Mouse (Mus musculus): ENCODE measurements around the gene Rnase1. TPM values are rescaled to one million over a fixed set of nuclear protein-coding genes. Genes with fewer than 3 reads are reported as not detected.

Rnase1 gene
- polyA plus RNA-seq, 2 experiments: not detected

DNA sequence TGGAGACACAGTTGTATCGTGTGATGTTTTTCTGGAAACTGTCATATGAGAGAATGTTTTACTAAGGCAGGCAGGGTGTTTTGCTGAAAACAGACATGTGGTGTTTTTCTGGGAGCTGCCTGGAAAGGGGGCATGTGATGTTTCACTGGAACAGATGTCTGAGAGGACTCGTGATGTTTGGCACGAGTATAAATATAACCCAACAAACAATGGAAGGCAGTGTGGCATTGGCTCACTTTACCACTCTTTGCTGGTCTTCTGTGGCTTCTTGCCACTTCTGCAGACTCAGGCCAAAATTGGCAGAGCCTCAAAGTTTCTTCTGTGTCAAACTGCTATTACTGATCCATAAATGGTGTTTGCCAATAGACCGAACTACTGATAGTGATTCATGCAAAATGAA, 3.3 kb downstream of the Rnase1 start:
- TF ChIP-seq EP300 (IDR thresholded peaks at IDR 0.05; ENCODE audit: low read depth) (no peak), CTCF (IDR thresholded peaks at IDR 0.05; ENCODE audit: low read depth) (no peak)
- no peaks in the 10 kb centered on the region for H3K36me3 ChIP-seq (replicated peaks; ENCODE audit: control insufficient read depth, insufficient read depth, low read depth)
- ATAC-seq (ENCODE audit: insufficient read depth) (no peak), DNase-seq (ENCODE audit: low read depth in 3 of 3, low spot score in 3 of 3) (no peak)
- H3K9ac ChIP-seq (replicated peaks): peak overlapping the region; percentile 56
- no peaks in the 10 kb centered on the region for H3K9me3 ChIP-seq (ENCODE audit: control insufficient read depth, low read length)
- H3K4me3 ChIP-seq (ENCODE audit: insufficient read depth in 1 of 2, low read depth in 2 of 2, low read length in 2 of 2): no peak overlapping the region
- H3K27me3 ChIP-seq (ENCODE audit: control insufficient read depth, insufficient read depth, low read length): no peaks in the 10 kb centered on the region
- WGBS (ENCODE audit: insufficient replicate concordance): 51% methylated on average over 4 of the region's 4 CpGs
- H3K4me2 ChIP-seq (ENCODE audit: low read depth): peak overlapping the region; percentile 62
- peak overlapping the region; percentile 97 for H3K27ac ChIP-seq
- H3K4me1 ChIP-seq (replicated peaks; ENCODE audit: control insufficient read depth in 2 of 2, insufficient read depth in 2 of 2, low read length in 1 of 2): peaks cover 63 to 67% of the 10 kb centered on the region in 2 experiments

DNA sequence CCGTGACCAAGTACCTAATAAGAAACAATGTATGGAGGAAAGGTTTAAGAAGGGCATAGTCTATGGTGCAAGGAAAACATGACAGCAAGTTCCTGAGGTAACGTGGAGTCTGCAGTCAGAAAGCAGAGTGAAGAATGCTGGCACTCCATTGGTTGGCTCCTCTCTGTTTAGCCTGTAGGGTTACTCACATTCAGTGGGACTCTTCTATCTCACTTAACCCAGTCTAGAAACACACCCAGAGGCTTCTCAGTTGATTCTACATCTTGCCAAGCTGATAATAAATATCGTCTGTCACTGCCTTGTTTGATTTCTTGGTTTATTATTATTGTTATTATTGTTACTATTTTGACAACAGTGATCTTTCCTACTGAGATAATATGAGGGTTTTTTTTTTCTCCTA, 4.0 kb downstream of the Rnase1 start:
- 40% methylated on average over 3 of the region's 3 CpGs for WGBS (ENCODE audit: insufficient replicate concordance)
- H3K9ac ChIP-seq (replicated peaks): no peak overlapping the region
- peak overlapping the region; percentile 77 for H3K27ac ChIP-seq
- H3K36me3 ChIP-seq (replicated peaks; ENCODE audit: control insufficient read depth, insufficient read depth, low read depth): no peaks in the 10 kb centered on the region
- DNase-seq (ENCODE audit: low read depth in 3 of 3, low spot score in 3 of 3): peak in 2 of 3 experiments; percentile 69 to 76
- H3K9me3 ChIP-seq (ENCODE audit: control insufficient read depth, low read length): no peaks in the 10 kb centered on the region
- no peaks in the 10 kb centered on the region for H3K27me3 ChIP-seq (ENCODE audit: control insufficient read depth, insufficient read depth, low read length)
- peak; percentile 88 for ATAC-seq (ENCODE audit: insufficient read depth)
- peaks cover 56 to 62% of the 10 kb centered on the region in 2 experiments for H3K4me1 ChIP-seq (replicated peaks; ENCODE audit: control insufficient read depth in 2 of 2, insufficient read depth in 2 of 2, low read length in 1 of 2)
- H3K4me3 ChIP-seq (ENCODE audit: insufficient read depth in 1 of 2, low read depth in 2 of 2, low read length in 2 of 2): no peak overlapping the region
- H3K4me2 ChIP-seq (ENCODE audit: low read depth): peak overlapping the region; percentile 0; the same call in 1 of the 2 replicates
- peak; percentile 78 for TF ChIP-seq EP300 (IDR thresholded peaks at IDR 0.05; ENCODE audit: low read depth)
- no peak for TF ChIP-seq CTCF (IDR thresholded peaks at IDR 0.05; ENCODE audit: low read depth)

DNA sequence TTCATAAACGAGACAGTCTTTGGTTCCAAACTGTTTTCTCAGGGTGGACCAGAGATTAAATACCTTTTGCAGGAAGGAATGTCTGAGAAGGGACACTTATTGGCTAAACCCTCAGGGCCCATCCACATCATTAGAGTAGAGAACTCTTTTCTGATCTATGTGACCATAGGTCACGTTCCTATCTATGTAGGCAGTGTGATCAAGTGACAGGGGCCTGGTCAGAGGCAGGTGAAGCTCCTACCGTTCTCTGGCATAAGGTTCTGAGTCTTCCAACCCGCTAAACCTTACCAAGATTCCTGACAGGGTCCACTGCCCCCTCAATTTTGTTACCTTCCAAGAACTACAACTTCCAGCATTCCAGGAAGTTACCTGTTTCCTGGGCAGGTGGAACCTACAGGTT, 4.5 kb downstream of the Rnase1 start:
- Histone ChIP-seq H3K4me2 (ENCODE audit: low read depth) (peak overlapping the region; percentile 0; the same call in 1 of the 2 replicates), H3K27ac (peak overlapping the region; percentile 77), H3K9ac (replicated peaks) (no peak overlapping the region), H3K4me1 (replicated peaks; ENCODE audit: control insufficient read depth in 2 of 2, insufficient read depth in 2 of 2, low read length in 1 of 2) (peaks cover 53 to 61% of the 10 kb centered on the region in 2 experiments), H3K36me3 (replicated peaks; ENCODE audit: control insufficient read depth, insufficient read depth, low read depth) (no peaks in the 10 kb centered on the region), H3K27me3 (ENCODE audit: control insufficient read depth, insufficient read depth, low read length) (no peaks in the 10 kb centered on the region), H3K9me3 (ENCODE audit: control insufficient read depth, low read length) (no peaks in the 10 kb centered on the region), H3K4me3 (ENCODE audit: insufficient read depth in 1 of 2, low read depth in 2 of 2, low read length in 2 of 2) (no peak overlapping the region)
- 59% methylated on average over 4 of the region's 4 CpGs for WGBS (ENCODE audit: insufficient replicate concordance)
- ATAC-seq (ENCODE audit: insufficient read depth) (peak; percentile 50; the same call in 1 of the 2 replicates), DNase-seq (ENCODE audit: low read depth in 3 of 3, low spot score in 3 of 3) (no peak)
- TF ChIP-seq CTCF (IDR thresholded peaks at IDR 0.05; ENCODE audit: low read depth) (no peak), EP300 (IDR thresholded peaks at IDR 0.05; ENCODE audit: low read depth) (no peak)

DNA sequence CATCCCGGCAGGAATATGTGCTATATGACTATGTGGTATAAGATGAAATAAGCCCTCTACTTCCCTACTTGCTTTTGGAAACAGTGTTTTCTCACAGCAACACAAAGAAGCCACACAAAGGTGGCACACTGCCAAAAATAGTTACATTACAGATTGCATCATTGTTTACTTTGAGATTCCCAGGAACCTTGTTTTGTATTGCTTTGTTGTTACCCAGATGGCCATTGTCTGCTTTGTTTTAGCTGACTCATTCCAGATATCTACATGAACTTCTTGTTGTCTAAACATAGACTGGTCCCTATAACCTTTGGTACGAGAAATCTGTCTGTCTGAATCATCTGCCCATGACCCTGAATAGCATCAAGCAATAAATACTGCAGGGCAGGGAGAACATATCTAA, 6.2 kb downstream of the Rnase1 start:
- 73% methylated on average over 2 of the region's 2 CpGs for WGBS (ENCODE audit: insufficient replicate concordance)
- ATAC-seq (ENCODE audit: insufficient read depth) (no peak), DNase-seq (ENCODE audit: low read depth in 3 of 3, low spot score in 3 of 3) (no peak)
- TF ChIP-seq EP300 (IDR thresholded peaks at IDR 0.05; ENCODE audit: low read depth) (no peak), CTCF (IDR thresholded peaks at IDR 0.05; ENCODE audit: low read depth) (no peak)
- Histone ChIP-seq H3K9ac (replicated peaks) (no peak overlapping the region), H3K36me3 (replicated peaks; ENCODE audit: control insufficient read depth, insufficient read depth, low read depth) (no peaks in the 10 kb centered on the region), H3K27ac (no peak overlapping the region), H3K27me3 (ENCODE audit: control insufficient read depth, insufficient read depth, low read length) (no peaks in the 10 kb centered on the region), H3K4me1 (replicated peaks; ENCODE audit: control insufficient read depth in 2 of 2, insufficient read depth in 2 of 2, low read length in 1 of 2) (peaks cover 40 to 45% of the 10 kb centered on the region in 2 experiments), H3K9me3 (ENCODE audit: control insufficient read depth, low read length) (no peaks in the 10 kb centered on the region), H3K4me2 (ENCODE audit: low read depth) (no peak overlapping the region), H3K4me3 (ENCODE audit: insufficient read depth in 1 of 2, low read depth in 2 of 2, low read length in 2 of 2) (no peak overlapping the region)

DNA sequence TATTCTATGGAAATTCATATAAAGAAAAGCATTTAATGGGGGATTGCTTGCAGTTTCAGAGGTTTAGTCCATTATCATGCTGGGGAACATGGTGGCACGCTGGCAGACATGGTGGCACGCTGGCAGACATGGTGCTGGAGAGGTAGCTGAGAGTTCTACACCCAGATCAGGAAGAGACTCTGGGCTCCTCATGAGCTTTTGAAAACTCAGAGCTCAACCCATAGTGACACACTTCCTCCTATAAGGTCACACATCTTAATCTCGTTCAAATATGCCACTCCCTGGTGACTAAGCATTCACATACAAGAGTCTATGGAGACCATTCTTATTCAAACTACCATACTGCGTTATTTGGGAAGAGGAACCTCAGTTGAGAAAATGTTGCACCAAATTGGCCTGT, 14.2 kb downstream of the Rnase1 start:
- peak overlapping the region; percentile 99 for H3K27ac ChIP-seq
- WGBS (ENCODE audit: insufficient replicate concordance): 48% methylated on average over 4 of the region's 4 CpGs
- H3K9ac ChIP-seq (replicated peaks): peak overlapping the region; percentile 32; the same call in 1 of the 2 replicates
- H3K4me1 ChIP-seq (replicated peaks; ENCODE audit: control insufficient read depth in 2 of 2, insufficient read depth in 2 of 2, low read length in 1 of 2): peaks cover 50 to 53% of the 10 kb centered on the region in 2 experiments
- no peaks in the 10 kb centered on the region for H3K36me3 ChIP-seq (replicated peaks; ENCODE audit: control insufficient read depth, insufficient read depth, low read depth)
- peak overlapping the region; percentile 41 for H3K4me2 ChIP-seq (ENCODE audit: low read depth)
- H3K4me3 ChIP-seq (ENCODE audit: insufficient read depth in 1 of 2, low read depth in 2 of 2, low read length in 2 of 2): no peak overlapping the region
- TF ChIP-seq EP300 (IDR thresholded peaks at IDR 0.05; ENCODE audit: low read depth) (peak; percentile 33), CTCF (IDR thresholded peaks at IDR 0.05; ENCODE audit: low read depth) (no peak)
- no peaks in the 10 kb centered on the region for H3K9me3 ChIP-seq (ENCODE audit: control insufficient read depth, low read length)
- ATAC-seq (ENCODE audit: insufficient read depth) (peak; percentile 40), DNase-seq (ENCODE audit: low read depth in 3 of 3, low spot score in 3 of 3) (peak in 2 of 3 experiments; percentile 67 to 76)
- no peaks in the 10 kb centered on the region for H3K27me3 ChIP-seq (ENCODE audit: control insufficient read depth, insufficient read depth, low read length)

Data from liver, embryonic 14.5 days (tissue).